Mouse (Mus musculus) intestine, postnatal 0 days (tissue): ENCODE data around the gene Trpv4. TPM values are rescaled to one million over a fixed set of nuclear protein-coding genes. Genes with fewer than 3 reads are reported as not detected.

Experiments
- ATAC-seq: fragments of 200-750 bp; cut with Nextera tagmentation; 2 replicates; pipeline ENCODE4 v1.8.0; 2017; ENCODE audit warnings: mild to moderate bottlenecking, moderate TSS enrichment, moderate library complexity
- H3K27ac ChIP-seq: fragments of 300-500 bp; sonication (generic); 2 replicates; pipeline ENCODE4 v1.5.1; 2014; ENCODE audit warnings: mild to moderate bottlenecking, low read depth, low read length, moderate library complexity
- H3K27me3 ChIP-seq: fragments of 300-500 bp; sonication (generic); replicated peaks from 2 replicates; pipeline ENCODE4 v1.6.1; 2014; ENCODE audit warnings: low read length, mixed read lengths; ENCODE audit not compliant: control insufficient read depth, insufficient read depth
- H3K36me3 ChIP-seq: fragments of 300-500 bp; sonication (generic); 2 replicates; pipeline ENCODE4 v1.6.1; 2014; ENCODE audit warnings: mild to moderate bottlenecking, moderate library complexity; ENCODE audit not compliant: control insufficient read depth, insufficient read depth
- H3K4me1 ChIP-seq: fragments of 300-500 bp; sonication (generic); replicated peaks from 2 replicates; pipeline ENCODE4 v1.6.1; 2014; ENCODE audit warnings: antibody characterized with exemption, low read length, mixed read lengths; ENCODE audit not compliant: control insufficient read depth, insufficient read depth
- H3K4me2 ChIP-seq: fragments of 300-500 bp; sonication (generic); replicated peaks from 2 replicates; pipeline ENCODE4 v1.6.1; 2014; ENCODE audit warnings: low read depth, mild to moderate bottlenecking, moderate library complexity
- H3K4me3 ChIP-seq: fragments of 300-500 bp; sonication (generic); 2 replicates; pipeline ENCODE4 v1.5.1; 2014; ENCODE audit warnings: low read depth, low read length
- H3K9ac ChIP-seq: fragments of 300-500 bp; sonication (generic); 2 replicates; pipeline ENCODE4 v1.6.1; 2014; ENCODE audit warnings: mild to moderate bottlenecking, low read depth, low read length
- H3K9me3 ChIP-seq: fragments of 300-500 bp; sonication (generic); 2 replicates; pipeline ENCODE4 v1.6.1; 2016; ENCODE audit warnings: mixed run types; ENCODE audit not compliant: control insufficient read depth
- CTCF ChIP-seq: sonication (generic); IDR thresholded peaks from 2 replicates; pipeline ENCODE4 v1.5.1; 2016; ENCODE audit warnings: low read depth, mild to moderate bottlenecking, control low read depth, antibody characterized with exemption, moderate library complexity
- WGBS: fragments of 180-500 bp; shearing (Covaris S2); extraction: QIAGEN DNeasy Blood & Tissue Kit; methylation state at CpG from one replicate; pipeline ENCODE4 v1.1.7; 2014; 5-methylcytosine and 5-hydroxymethylcytosine counted together
- polyA plus RNA-seq: library from polyadenylated mRNA; unstranded; fragments of >200 nt; fragmentation: Nextera tagmentation; extraction: Ambion mirVana; gene quantifications from 2 replicates; pipeline ENCODE4 v1.2.1, GENCODE M21; 2015

Gene Trpv4
- polyA plus RNA-seq, 1 experiment from 2014 or later = 0.70 TPM

DNA sequence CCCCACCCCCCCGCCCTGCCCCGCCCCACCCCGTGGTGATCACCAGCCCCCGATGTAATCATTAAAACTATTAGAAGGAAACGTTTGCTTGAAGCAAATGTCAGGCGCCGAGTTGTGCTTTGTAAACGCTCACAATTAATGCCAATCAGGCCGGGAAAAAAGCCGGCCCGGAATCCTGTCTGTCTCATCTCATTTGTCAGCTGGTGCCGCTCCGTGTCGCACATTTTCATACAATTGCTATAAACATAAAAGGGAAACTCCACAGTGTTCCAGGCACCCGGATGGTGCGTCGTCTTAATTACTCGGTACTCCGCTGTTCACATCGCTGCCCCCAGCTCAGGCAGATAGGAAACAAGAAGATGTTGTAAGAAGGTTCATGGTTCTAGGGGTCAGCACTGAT, 79.9 kb downstream of the Trpv4 start:
- 30% methylated on average over 20 of the region's 20 CpGs for WGBS
- no peaks in the 10 kb centered on the region for H3K27me3 ChIP-seq
- peaks cover 8% of the 10 kb centered on the region; the same call in 1 of the 2 replicates for H3K4me1 ChIP-seq
- no peaks in the 10 kb centered on the region for H3K36me3 ChIP-seq
- no peak overlapping the region for H3K4me3 ChIP-seq
- no peak overlapping the region for H3K27ac ChIP-seq
- ATAC-seq = no peak
- no peak overlapping the region for H3K4me2 ChIP-seq
- no peaks in the 10 kb centered on the region for H3K9me3 ChIP-seq
- no peak for TF ChIP-seq CTCF
- no peak overlapping the region for H3K9ac ChIP-seq

GRCm38 (mm10) chr5:114575986-114576605, 82.1 kb downstream of the Trpv4 start:
- TF ChIP-seq CTCF = no peak
- ATAC-seq = no peak
- 89% methylated on average over 16 of the region's 16 CpGs for WGBS
- no peak overlapping the region for H3K4me3 ChIP-seq
- H3K27me3 ChIP-seq = no peaks in the 10 kb centered on the region
- no peaks in the 10 kb centered on the region for H3K36me3 ChIP-seq
- H3K9ac ChIP-seq = no peak overlapping the region
- H3K4me1 ChIP-seq = peaks cover 20% of the 10 kb centered on the region; the same call in 1 of the 2 replicates
- no peak overlapping the region for H3K27ac ChIP-seq
- no peaks in the 10 kb centered on the region for H3K9me3 ChIP-seq
- H3K4me2 ChIP-seq = no peak overlapping the region

DNA sequence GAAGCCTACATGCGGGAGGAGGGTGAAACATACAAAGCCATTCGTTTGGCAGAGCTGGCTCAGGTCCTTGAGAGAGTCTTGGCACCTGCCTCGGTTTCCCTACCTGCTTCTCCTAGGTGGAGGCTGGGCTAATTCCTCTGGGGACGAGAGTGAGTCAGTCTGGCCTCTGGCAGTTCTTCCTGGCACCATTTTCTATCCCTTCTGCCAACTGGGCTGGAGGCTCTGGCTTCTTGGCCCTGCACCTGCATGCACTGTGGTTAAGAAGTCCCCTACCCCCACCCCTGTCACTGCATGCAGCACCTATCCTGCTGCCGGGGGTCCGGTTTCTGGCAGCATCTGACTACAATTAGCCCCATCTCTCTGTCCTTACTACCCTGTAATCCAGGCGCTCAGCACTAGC, 82.7 kb downstream of the Trpv4 start:
- H3K36me3 ChIP-seq = no peaks in the 10 kb centered on the region
- H3K4me2 ChIP-seq = no peak overlapping the region; the same call in 1 of the 2 replicates
- H3K4me1 ChIP-seq = peaks cover 24% of the 10 kb centered on the region; the same call in 1 of the 2 replicates
- H3K27me3 ChIP-seq = no peaks in the 10 kb centered on the region
- H3K9me3 ChIP-seq = no peaks in the 10 kb centered on the region
- H3K9ac ChIP-seq = no peak overlapping the region
- no peak for ATAC-seq
- no peak overlapping the region for H3K27ac ChIP-seq
- 73% methylated on average over 7 of the region's 7 CpGs for WGBS
- no peak overlapping the region for H3K4me3 ChIP-seq
- no peak for TF ChIP-seq CTCF

- 20% methylated on average over 11 of the region's 11 CpGs for WGBS
- H3K27me3 ChIP-seq = no peaks in the 10 kb centered on the region
- no peaks in the 10 kb centered on the region for H3K36me3 ChIP-seq
- no peak for ATAC-seq
- H3K27ac ChIP-seq = no peak overlapping the region
- peak overlapping the region; percentile 24 for H3K4me2 ChIP-seq
- no peak overlapping the region for H3K4me3 ChIP-seq
- TF ChIP-seq CTCF = no peak
- no peaks in the 10 kb centered on the region for H3K9me3 ChIP-seq
- H3K9ac ChIP-seq = no peak overlapping the region
- H3K4me1 ChIP-seq = peaks cover 24% of the 10 kb centered on the region; the same call in 1 of the 2 replicates
Measured at GRCm38 (mm10) chr5:114575010-114575409, 83.2 kb downstream of the Trpv4 start.

GRCm38 (mm10) chr5:114573920-114574628, 84.1 kb downstream of the Trpv4 start:
- 39% methylated on average over 12 of the region's 12 CpGs for WGBS
- ATAC-seq = no peak
- no peak overlapping the region for H3K27ac ChIP-seq

DNA sequence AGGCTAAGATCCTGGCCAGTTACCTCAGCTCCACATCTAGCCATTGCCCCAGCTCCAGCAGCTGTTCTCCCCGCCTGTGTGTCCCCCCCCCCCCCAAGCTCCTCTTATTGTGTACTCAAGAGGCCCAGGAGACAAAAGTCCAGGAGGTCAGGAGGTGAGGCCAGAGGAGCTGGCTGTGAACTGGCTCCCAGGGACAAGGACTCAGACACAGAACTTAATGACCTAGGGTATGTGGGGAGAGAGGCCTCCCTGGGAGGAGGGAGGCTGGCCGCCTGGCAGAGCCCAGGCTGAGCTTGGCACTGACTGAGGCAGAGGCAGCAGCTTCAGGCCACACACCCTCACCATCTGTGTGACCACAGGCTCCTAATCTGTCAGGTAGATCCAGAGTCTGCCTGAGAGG, 85.2 kb downstream of the Trpv4 start:
- WGBS = 32% methylated on average over 2 of the region's 2 CpGs
- H3K9me3 ChIP-seq = no peaks in the 10 kb centered on the region
- H3K9ac ChIP-seq = no peak overlapping the region
- no peaks in the 10 kb centered on the region for H3K27me3 ChIP-seq
- TF ChIP-seq CTCF = no peak
- H3K36me3 ChIP-seq = no peaks in the 10 kb centered on the region
- H3K4me3 ChIP-seq = no peak overlapping the region
- peaks cover 31% of the 10 kb centered on the region; the same call in 1 of the 2 replicates for H3K4me1 ChIP-seq
- peak overlapping the region; percentile 21; the same call in 1 of the 2 replicates for H3K4me2 ChIP-seq
- H3K27ac ChIP-seq = 0 out of 2 replicates have a peak overlapping the region, but pooled peaks have one; percentile 8
- peak; percentile 19; the same call in 1 of the 2 replicates for ATAC-seq

More at GRCm38 (mm10) chr5:114573920-114574628, 84.1 kb downstream of the Trpv4 start:
- TF ChIP-seq CTCF = no peak
- Histone ChIP-seq H3K4me3 (no peak overlapping the region), H3K27me3 (no peaks in the 10 kb centered on the region), H3K4me1 (peaks cover 24% of the 10 kb centered on the region; the same call in 1 of the 2 replicates), H3K36me3 (no peaks in the 10 kb centered on the region), H3K4me2 (no peak overlapping the region), H3K9ac (no peak overlapping the region), H3K9me3 (no peaks in the 10 kb centered on the region)

Other genes starting within 250 kb of the Trpv4 start
- 7.3 and 8.0 TPM in 2 replicates for gene Mmab, start 214.4 kb downstream of the Trpv4 start, polyA plus RNA-seq
- 13.8 and 14.4 TPM in 2 replicates for gene Mvk, start 214.2 kb downstream of the Trpv4 start, polyA plus RNA-seq
- gene Fam222a, start 90.4 kb downstream of the Trpv4 start, polyA plus RNA-seq = 2.3 and 3.2 TPM in 2 replicates
- gene Gltp, start 32.6 kb upstream of the Trpv4 start, polyA plus RNA-seq = 111 and 115 TPM in 2 replicates
- 3.7 and 4.2 TPM in 2 replicates for gene Tchp, start 49.3 kb upstream of the Trpv4 start, polyA plus RNA-seq
- 59.7 and 61.9 TPM in 2 replicates for gene Ankrd13a, start 116.3 kb upstream of the Trpv4 start, polyA plus RNA-seq
- gene Git2, start 117.1 kb upstream of the Trpv4 start, polyA plus RNA-seq = 13.8 and 17.8 TPM in 2 replicates
- gene 1500011B03Rik, start 165.0 kb upstream of the Trpv4 start, polyA plus RNA-seq = 59.0 and 60.5 TPM in 2 replicates
- not detected in 2 replicates for gene 4930519G04Rik, start 195.2 kb upstream of the Trpv4 start, polyA plus RNA-seq
- 0.08 TPM in 1 of 2 replicates, not detected in the other for gene Gm9936, start 200.3 kb upstream of the Trpv4 start, polyA plus RNA-seq
- 78.7 and 88.6 TPM in 2 replicates for gene Oasl2, start 238.5 kb upstream of the Trpv4 start, polyA plus RNA-seq